Mouse (Mus musculus): Measurements from ENCODE around the gene Ap4m1. TPM values are rescaled to one million over a fixed set of nuclear protein-coding genes. Genes with fewer than 3 reads are reported as not detected.
A peak's percentile ranks its signal among the peaks of the same experiment; 100 is the strongest.

Gene Ap4m1
- polyA plus RNA-seq, 1 experiment from 2014 or later: 5.3 TPM

MicroRNAs encoded within 50 kb of the gene (microRNA counts, 519-probe panel; counts per million panel counts)
- microRNA mmu-miR-106b (4,377 counts per million, percentile 87 among the panel's probes with 10 or more counts), microRNA mmu-miR-25 (5,255 counts per million, percentile 97 among the panel's probes with 10 or more counts), microRNA mmu-miR-93 (4,427 counts per million, percentile 88 among the panel's probes with 10 or more counts)

Small RNAs within 50 kb of the gene (microRNA-seq; reads per million reads assigned to microRNA genes)
- gene Mir106b (10,611 reads per million, percentile 93 among the genes with 10 or more reads in this experiment), gene Mir25 (1,084 reads per million, percentile 77 among the genes with 10 or more reads in this experiment), gene Mir93 (21,340 reads per million, percentile 97 among the genes with 10 or more reads in this experiment)

Other genes with a start within 250 kb of the Ap4m1 start
- gene Gjc3, start 208.9 kb upstream of the Ap4m1 start, polyA plus RNA-seq (2015; fragmentation: Nextera tagmentation; extraction: Ambion mirVana): not detected in 2 replicates
- gene Azgp1, start 190.5 kb upstream of the Ap4m1 start, polyA plus RNA-seq (2015; fragmentation: Nextera tagmentation; extraction: Ambion mirVana): 14.4 and 31.0 TPM in 2 replicates
- not detected in 2 replicates for gene Smok3a, start 150.7 kb upstream of the Ap4m1 start, polyA plus RNA-seq (2015; fragmentation: Nextera tagmentation; extraction: Ambion mirVana)
- gene Smok3b, start 150.6 kb upstream of the Ap4m1 start, polyA plus RNA-seq (2015; fragmentation: Nextera tagmentation; extraction: Ambion mirVana): not detected in 2 replicates
- gene Smok3c, start 118.8 kb upstream of the Ap4m1 start, polyA plus RNA-seq (2015; fragmentation: Nextera tagmentation; extraction: Ambion mirVana): not detected in 2 replicates
- gene Zkscan1, start 86.9 kb upstream of the Ap4m1 start, polyA plus RNA-seq (2015; fragmentation: Nextera tagmentation; extraction: Ambion mirVana): 3.7 and 3.8 TPM in 2 replicates
- 14.6 and 16.8 TPM in 2 replicates for gene Zscan21, start 55.1 kb upstream of the Ap4m1 start, polyA plus RNA-seq (2015; fragmentation: Nextera tagmentation; extraction: Ambion mirVana)
- 4.2 and 5.1 TPM in 2 replicates for gene Zfp113, start 16.3 kb upstream of the Ap4m1 start, polyA plus RNA-seq (2015; fragmentation: Nextera tagmentation; extraction: Ambion mirVana)
- gene Cops6, start 10.9 kb upstream of the Ap4m1 start, polyA plus RNA-seq (2015; fragmentation: Nextera tagmentation; extraction: Ambion mirVana): 159 and 170 TPM in 2 replicates
- gene Mcm7, start 420 bp downstream of the Ap4m1 start, polyA plus RNA-seq (2015; fragmentation: Nextera tagmentation; extraction: Ambion mirVana): 174 and 176 TPM in 2 replicates
- gene Taf6, start 15.4 kb downstream of the Ap4m1 start, polyA plus RNA-seq (2015; fragmentation: Nextera tagmentation; extraction: Ambion mirVana): 36.8 and 37.9 TPM in 2 replicates
- 12.7 and 13.4 TPM in 2 replicates for gene Cnpy4, start 15.5 kb downstream of the Ap4m1 start, polyA plus RNA-seq (2015; fragmentation: Nextera tagmentation; extraction: Ambion mirVana)
- 2.9 and 3.0 TPM in 2 replicates for gene Mblac1, start 22.3 kb downstream of the Ap4m1 start, polyA plus RNA-seq (2015; fragmentation: Nextera tagmentation; extraction: Ambion mirVana)
- gene Nxpe5, start 53.9 kb downstream of the Ap4m1 start, polyA plus RNA-seq (2015; fragmentation: Nextera tagmentation; extraction: Ambion mirVana): 0.08 TPM in 2 replicates
- 35.3 and 36.0 TPM in 2 replicates for gene Lamtor4, start 83.5 kb downstream of the Ap4m1 start, polyA plus RNA-seq (2015; fragmentation: Nextera tagmentation; extraction: Ambion mirVana)
- 2.5 and 3.6 TPM in 2 replicates for gene BC037034, start 92.0 kb downstream of the Ap4m1 start, polyA plus RNA-seq (2015; fragmentation: Nextera tagmentation; extraction: Ambion mirVana)
- 0.07 and 0.26 TPM in 2 replicates for gene Gal3st4, start 100.8 kb downstream of the Ap4m1 start, polyA plus RNA-seq (2015; fragmentation: Nextera tagmentation; extraction: Ambion mirVana)
- gene Gm43720, start 108.0 kb downstream of the Ap4m1 start, polyA plus RNA-seq (2015; fragmentation: Nextera tagmentation; extraction: Ambion mirVana): not detected in 2 replicates
- 0.45 and 0.62 TPM in 2 replicates for gene Gpc2, start 108.0 kb downstream of the Ap4m1 start, polyA plus RNA-seq (2015; fragmentation: Nextera tagmentation; extraction: Ambion mirVana)
- gene Stag3, start 108.2 kb downstream of the Ap4m1 start, polyA plus RNA-seq (2015; fragmentation: Nextera tagmentation; extraction: Ambion mirVana): 1.3 and 1.8 TPM in 2 replicates
- gene Pvrig, start 170.0 kb downstream of the Ap4m1 start, polyA plus RNA-seq (2015; fragmentation: Nextera tagmentation; extraction: Ambion mirVana): 0.53 and 0.78 TPM in 2 replicates